Mouse (Mus musculus) lung, postnatal 0 days (tissue): Measurements from ENCODE around the gene Spag17.
A peak's percentile ranks its signal among the peaks of the same experiment; 100 is the strongest.

Experiments used
- CTCF ChIP-seq: IDR thresholded peaks from 2 replicates; pipeline ENCODE4 v1.5.1; 2016; ENCODE audit warnings: antibody characterized with exemption, mild to moderate bottlenecking
- EP300 ChIP-seq: IDR thresholded peaks from 2 replicates; pipeline ENCODE4 v1.6.1; 2016; ENCODE audit warnings: antibody characterized with exemption, mild to moderate bottlenecking, control low read depth

DNA sequence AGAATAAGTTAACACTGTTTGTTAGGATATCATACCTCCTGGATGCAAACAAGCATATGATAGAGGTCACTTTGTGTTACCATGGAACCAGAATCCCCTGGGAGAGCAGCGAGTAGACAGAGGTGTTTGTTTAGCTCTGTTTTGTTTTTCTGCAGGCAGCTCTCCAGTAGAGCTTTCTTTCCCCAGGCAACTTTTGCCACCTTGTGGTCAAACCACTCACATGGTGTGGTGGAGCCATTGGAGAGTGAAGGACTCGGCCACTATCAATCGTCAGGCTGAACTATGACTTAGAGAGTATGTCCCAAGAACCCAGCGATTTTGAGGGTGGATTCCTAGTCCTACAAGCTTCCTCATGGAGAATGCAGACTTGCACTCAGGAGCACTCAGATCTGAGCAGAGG is 146.1 kb downstream of the Spag17 start:
- TF ChIP-seq CTCF, result peak; percentile 45
- no peak for TF ChIP-seq EP300
